Mouse (Mus musculus): ENCODE measurements around the gene Clnk. TPM values are rescaled to one million over a fixed set of nuclear protein-coding genes. Genes with fewer than 3 reads are reported as not detected.

Gene Clnk
- polyA plus RNA-seq (2021; fragmentation: Nextera tagmentation), result 0.10 TPM in 1 of 2 replicates, not detected in the other
- long read RNA-seq, experiment 1, result 0 reads
- long read RNA-seq, experiment 2, result 0 reads

DNA sequence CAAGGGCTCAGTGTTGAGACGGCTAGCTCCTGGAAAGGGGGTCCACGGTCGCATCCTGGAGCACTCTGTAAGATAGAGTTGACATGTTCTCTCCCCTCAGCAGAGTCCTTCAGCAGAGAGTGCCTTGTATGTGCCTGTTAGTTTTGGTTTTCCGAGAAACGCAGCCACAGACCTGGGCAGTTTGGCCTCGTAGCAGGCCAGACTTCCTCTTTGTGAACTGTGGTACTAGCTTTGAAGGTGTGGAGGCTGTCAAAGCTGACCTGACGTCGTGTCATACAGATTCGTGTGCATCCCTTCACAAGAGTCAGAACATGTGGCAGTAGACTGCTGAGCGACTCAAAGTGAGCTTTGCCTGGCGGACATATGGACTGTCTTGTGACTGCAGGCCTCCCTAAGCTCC lies at the start of gene Clnk:
Gene Clnk, minus strand, starts transcription at position 191 of the 400 bp plus-strand sequence.

DNA sequence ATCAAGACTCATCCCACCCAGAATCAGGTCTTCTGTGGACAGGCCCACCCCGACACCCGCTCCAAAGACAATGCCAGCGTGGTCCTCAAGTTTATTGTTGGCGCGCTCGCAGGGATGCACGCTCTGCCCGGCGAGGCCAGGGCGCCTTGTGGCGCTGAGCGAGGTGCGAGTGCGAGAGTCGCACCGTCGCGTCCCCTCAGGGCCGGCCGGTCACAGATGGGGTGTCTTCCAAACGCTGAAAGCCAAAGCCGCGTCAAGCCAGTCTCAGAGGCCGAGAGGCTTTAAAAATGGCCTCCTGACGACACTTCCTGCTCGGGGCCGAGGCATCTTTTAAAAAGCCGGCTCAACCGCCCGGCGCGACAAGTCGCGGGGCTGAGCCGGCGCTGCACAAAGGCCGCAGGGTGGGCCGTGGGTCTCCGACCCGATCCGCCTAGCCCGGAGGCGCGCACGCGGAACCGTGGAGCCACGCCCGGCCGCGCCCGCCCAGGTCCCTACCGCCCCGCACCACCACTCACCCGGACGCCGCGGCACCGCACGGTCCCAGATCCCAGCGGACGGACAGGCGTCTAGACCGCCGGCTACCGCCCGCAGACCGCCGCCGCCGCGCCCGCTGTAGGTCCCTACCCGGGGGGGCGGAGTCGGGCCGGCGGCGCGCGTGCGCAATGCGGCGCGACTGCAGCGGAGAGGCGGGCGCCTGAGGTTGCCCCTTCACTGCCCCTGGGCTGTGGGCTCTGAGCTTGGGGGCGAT lies 192.3 kb downstream of the Clnk start, which contains the start of gene Zfp518b:
Gene Zfp518b, minus strand, starts transcription at position 663 of the 748 bp plus-strand sequence.

Other genes starting within 250 kb of the Clnk start
- 2.3 and 2.5 TPM in 2 replicates for gene Zfp518b, start 192.0 kb downstream of the Clnk start, polyA plus RNA-seq (2021; fragmentation: Nextera tagmentation)